Mouse (Mus musculus): ENCODE measurements around the gene Cep131. TPM values are rescaled to one million over a fixed set of nuclear protein-coding genes. Genes with fewer than 3 reads are reported as not detected.

Gene Cep131
- polyA plus RNA-seq, 1 experiment: 12.2 TPM

DNA sequence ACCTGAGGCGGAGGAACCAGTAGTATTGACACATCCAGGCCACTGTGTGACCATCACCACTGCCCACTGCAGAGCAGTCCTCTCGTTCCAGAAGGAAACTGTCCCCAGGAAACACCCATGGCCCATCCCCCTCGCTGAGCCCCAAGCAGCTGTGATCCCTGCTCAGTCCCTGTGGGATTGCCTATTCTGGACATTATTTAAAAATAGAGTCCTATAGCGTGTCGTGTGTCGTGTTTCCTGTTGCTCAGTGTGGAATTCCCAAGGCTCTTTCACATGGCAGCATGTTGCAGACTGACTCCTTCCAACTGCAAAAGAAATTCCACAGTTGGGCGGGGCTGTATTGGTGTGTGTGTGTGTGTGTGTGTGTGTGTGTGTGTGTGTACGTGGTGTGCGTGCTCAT is 34.4 kb downstream of the Cep131 start:
- H3K9ac ChIP-seq (ENCODE audit: low read depth, poor library complexity, severe bottlenecking): no peak overlapping the region
- no peaks in the 10 kb centered on the region for H3K9me3 ChIP-seq (replicated peaks; ENCODE audit: control insufficient read depth, insufficient read depth, low read length, poor library complexity, severe bottlenecking)
- no peaks in the 10 kb centered on the region for H3K36me3 ChIP-seq (ENCODE audit: control insufficient read depth, insufficient read depth, low read length, poor library complexity, severe bottlenecking)
- no peak overlapping the region for H3K27ac ChIP-seq (ENCODE audit: insufficient read depth, low read length)
- no peaks in the 10 kb centered on the region for H3K27me3 ChIP-seq (ENCODE audit: control insufficient read depth, insufficient read depth, low read length, poor library complexity, severe bottlenecking)
- H3K4me1 ChIP-seq (ENCODE audit: control insufficient read depth, insufficient read depth, low read length): no peaks in the 10 kb centered on the region
- no peak for TF ChIP-seq EP300 (IDR thresholded peaks at IDR 0.05; ENCODE audit: insufficient read depth, low read depth, low read length)
- no peak for TF ChIP-seq POLR2A (IDR thresholded peaks at IDR 0.05; ENCODE audit: insufficient read depth, low read length)
- no peak for TF ChIP-seq CTCF (IDR thresholded peaks at IDR 0.05; ENCODE audit: low read depth, low read length)
- no peak overlapping the region for H3K4me3 ChIP-seq (ENCODE audit: low read depth, low read length)

GRCm38 (mm10) chr11:120051124-120051811 is 35.4 kb downstream of the Cep131 start:
- Histone ChIP-seq H3K36me3 (ENCODE audit: control insufficient read depth, insufficient read depth, low read length, poor library complexity, severe bottlenecking) (no peaks in the 10 kb centered on the region), H3K9me3 (replicated peaks; ENCODE audit: control insufficient read depth, insufficient read depth, low read length, poor library complexity, severe bottlenecking) (no peaks in the 10 kb centered on the region), H3K4me3 (ENCODE audit: low read depth, low read length) (no peak overlapping the region), H3K9ac (ENCODE audit: low read depth, poor library complexity, severe bottlenecking) (no peak overlapping the region), H3K4me1 (ENCODE audit: control insufficient read depth, insufficient read depth, low read length) (no peaks in the 10 kb centered on the region), H3K27ac (ENCODE audit: insufficient read depth, low read length) (no peak overlapping the region), H3K27me3 (ENCODE audit: control insufficient read depth, insufficient read depth, low read length, poor library complexity, severe bottlenecking) (0 out of 2 replicates have a peak, but pooled peaks cover 5% of the 10 kb centered on the region)
- TF ChIP-seq CTCF (IDR thresholded peaks at IDR 0.05; ENCODE audit: low read depth, low read length): no peak
- no peak for TF ChIP-seq EP300 (IDR thresholded peaks at IDR 0.05; ENCODE audit: insufficient read depth, low read depth, low read length)
- TF ChIP-seq POLR2A (IDR thresholded peaks at IDR 0.05; ENCODE audit: insufficient read depth, low read length): no peak

DNA sequence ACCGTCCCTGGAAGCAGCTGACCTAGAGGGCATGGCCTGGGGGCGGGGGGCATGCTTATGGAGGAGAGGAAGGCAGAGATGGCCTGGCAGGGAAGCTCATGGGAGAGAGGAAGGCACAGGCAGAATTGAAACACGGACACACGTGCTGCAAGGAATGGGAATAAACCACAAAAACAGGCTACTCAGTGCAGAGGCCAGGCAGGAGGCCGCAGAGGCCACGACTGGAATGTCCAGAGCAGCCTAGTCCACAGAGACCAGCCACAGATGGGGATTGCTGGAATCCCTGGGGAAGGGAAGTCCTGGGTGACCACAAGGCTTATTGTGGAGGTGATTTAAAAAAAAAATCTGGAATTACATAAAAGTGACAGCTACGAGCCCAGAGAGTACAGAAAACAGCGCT is 37.6 kb downstream of the Cep131 start:
- no peak overlapping the region for H3K4me3 ChIP-seq (ENCODE audit: low read depth, low read length)
- H3K4me1 ChIP-seq (ENCODE audit: control insufficient read depth, insufficient read depth, low read length): no peaks in the 10 kb centered on the region
- H3K27ac ChIP-seq (ENCODE audit: insufficient read depth, low read length): no peak overlapping the region
- no peaks in the 10 kb centered on the region for H3K9me3 ChIP-seq (replicated peaks; ENCODE audit: control insufficient read depth, insufficient read depth, low read length, poor library complexity, severe bottlenecking)
- no peaks in the 10 kb centered on the region for H3K36me3 ChIP-seq (ENCODE audit: control insufficient read depth, insufficient read depth, low read length, poor library complexity, severe bottlenecking)
- TF ChIP-seq EP300 (IDR thresholded peaks at IDR 0.05; ENCODE audit: insufficient read depth, low read depth, low read length) (no peak), CTCF (IDR thresholded peaks at IDR 0.05; ENCODE audit: low read depth, low read length) (no peak), POLR2A (IDR thresholded peaks at IDR 0.05; ENCODE audit: insufficient read depth, low read length) (no peak)
- H3K27me3 ChIP-seq (ENCODE audit: control insufficient read depth, insufficient read depth, low read length, poor library complexity, severe bottlenecking): 0 out of 2 replicates have a peak, but pooled peaks cover 5% of the 10 kb centered on the region
- H3K9ac ChIP-seq (ENCODE audit: low read depth, poor library complexity, severe bottlenecking): no peak overlapping the region

DNA sequence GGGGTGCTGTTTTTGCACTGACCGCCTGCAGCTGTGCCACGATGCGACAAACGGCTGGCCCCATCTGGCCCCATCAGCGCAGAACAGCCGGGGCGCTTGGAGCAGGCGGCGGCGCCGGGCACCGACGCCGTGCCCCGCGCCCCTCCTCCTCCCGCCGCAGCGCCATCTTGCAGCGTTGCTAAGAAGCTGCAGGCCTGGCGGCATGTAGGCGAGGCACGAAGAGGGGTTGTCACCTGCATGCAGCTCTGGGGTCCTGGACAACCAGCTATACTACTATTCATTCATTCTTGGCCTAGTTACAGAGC is 38.4 kb downstream of the Cep131 start:
- Histone ChIP-seq H3K9me3 (replicated peaks; ENCODE audit: control insufficient read depth, insufficient read depth, low read length, poor library complexity, severe bottlenecking) (no peaks in the 10 kb centered on the region), H3K27ac (ENCODE audit: insufficient read depth, low read length) (no peak overlapping the region), H3K9ac (ENCODE audit: low read depth, poor library complexity, severe bottlenecking) (no peak overlapping the region), H3K4me3 (ENCODE audit: low read depth, low read length) (peak overlapping the region; percentile 4; the same call in 1 of the 2 replicates), H3K36me3 (ENCODE audit: control insufficient read depth, insufficient read depth, low read length, poor library complexity, severe bottlenecking) (no peaks in the 10 kb centered on the region), H3K4me1 (ENCODE audit: control insufficient read depth, insufficient read depth, low read length) (no peaks in the 10 kb centered on the region), H3K27me3 (ENCODE audit: control insufficient read depth, insufficient read depth, low read length, poor library complexity, severe bottlenecking) (0 out of 2 replicates have a peak, but pooled peaks cover 5% of the 10 kb centered on the region)
- no peak for TF ChIP-seq POLR2A (IDR thresholded peaks at IDR 0.05; ENCODE audit: insufficient read depth, low read length)
- TF ChIP-seq CTCF (IDR thresholded peaks at IDR 0.05; ENCODE audit: low read depth, low read length): peak; percentile 36

DNA sequence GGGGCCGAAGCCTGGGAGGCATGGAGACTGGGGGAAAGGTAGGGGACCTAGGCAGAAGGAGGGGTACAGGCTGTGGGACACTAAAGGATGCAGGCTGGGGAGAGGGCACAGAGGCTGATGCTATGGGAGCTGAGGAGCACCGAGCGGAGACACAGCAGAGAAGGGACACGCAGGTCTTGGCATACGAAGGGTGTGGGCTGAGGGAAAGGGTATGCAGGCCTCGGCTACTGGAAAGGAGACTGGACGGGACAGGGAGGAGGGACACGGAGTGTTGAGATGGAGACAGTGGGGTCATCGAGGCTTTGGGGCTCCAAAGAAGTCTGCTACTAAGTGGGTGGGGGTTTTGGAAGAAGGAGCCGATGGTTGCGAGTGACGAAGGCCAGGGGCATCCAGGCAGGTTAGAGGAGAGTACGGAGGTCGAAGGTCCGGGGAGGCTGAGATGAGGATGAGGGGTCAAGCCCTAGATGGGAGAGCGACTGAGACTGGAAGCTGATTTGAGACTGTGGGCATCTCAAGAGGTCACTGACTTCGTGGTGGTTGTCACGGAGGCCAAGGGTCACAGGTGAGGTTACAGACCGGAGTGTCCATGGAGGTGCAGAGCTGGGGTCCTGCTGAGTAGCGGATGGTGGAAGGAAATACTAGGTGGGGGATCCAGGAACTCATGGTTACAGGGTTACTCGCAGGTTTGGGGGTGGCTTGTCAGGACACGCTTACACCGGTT is 38.9 kb downstream of the Cep131 start:
- TF ChIP-seq CTCF (IDR thresholded peaks at IDR 0.05; ENCODE audit: low read depth, low read length) (no peak), POLR2A (IDR thresholded peaks at IDR 0.05; ENCODE audit: insufficient read depth, low read length) (no peak), EP300 (IDR thresholded peaks at IDR 0.05; ENCODE audit: insufficient read depth, low read depth, low read length) (no peak)
- peak overlapping the region; percentile 8; the same call in 1 of the 2 replicates for H3K4me3 ChIP-seq (ENCODE audit: low read depth, low read length)
- H3K9ac ChIP-seq (ENCODE audit: low read depth, poor library complexity, severe bottlenecking): no peak overlapping the region; the same call in 1 of the 2 replicates
- no peaks in the 10 kb centered on the region for H3K9me3 ChIP-seq (replicated peaks; ENCODE audit: control insufficient read depth, insufficient read depth, low read length, poor library complexity, severe bottlenecking)
- 0 out of 2 replicates have a peak, but pooled peaks cover 5% of the 10 kb centered on the region for H3K27me3 ChIP-seq (ENCODE audit: control insufficient read depth, insufficient read depth, low read length, poor library complexity, severe bottlenecking)
- no peak overlapping the region for H3K27ac ChIP-seq (ENCODE audit: insufficient read depth, low read length)
- H3K4me1 ChIP-seq (ENCODE audit: control insufficient read depth, insufficient read depth, low read length): no peaks in the 10 kb centered on the region
- no peaks in the 10 kb centered on the region for H3K36me3 ChIP-seq (ENCODE audit: control insufficient read depth, insufficient read depth, low read length, poor library complexity, severe bottlenecking)
